Mouse (Mus musculus): Measurements from ENCODE around the gene 2900026A02Rik.
A peak's percentile ranks its signal among the peaks of the same experiment; 100 is the strongest.

Gene 2900026A02Rik

GRCm38 (mm10) chr5:113221147-113221865, at the start of gene 2900026A02Rik:
TSS of gene 2900026A02Rik (minus strand) at chr5:113221236.
- DNase-seq (ENCODE audit: low spot score): peak; percentile 85

- no peak for DNase-seq (ENCODE audit: low spot score)
These were observed 49.0 kb upstream of the 2900026A02Rik start for GRCm38 (mm10) chr5:113270043-113270442.

GRCm38 (mm10) chr5:113268246-113268645, 47.2 kb upstream of the 2900026A02Rik start:
- no peak for DNase-seq (ENCODE audit: low spot score)

- no peak for DNase-seq (ENCODE audit: low spot score)
These were observed 44.6 kb upstream of the 2900026A02Rik start for GRCm38 (mm10) chr5:113265637-113266036.

GRCm38 (mm10) chr5:113250806-113251205, 29.8 kb upstream of the 2900026A02Rik start:
- DNase-seq (ENCODE audit: low spot score): no peak

GRCm38 (mm10) chr5:113249263-113249930, 28.4 kb upstream of the 2900026A02Rik start:
- no peak for DNase-seq (ENCODE audit: low spot score)

- no peak for DNase-seq (ENCODE audit: low spot score)
These were observed 9.2 kb upstream of the 2900026A02Rik start for GRCm38 (mm10) chr5:113230196-113230595.

- DNase-seq (ENCODE audit: low spot score): peak; percentile 80
These were observed 5.6 kb upstream of the 2900026A02Rik start, which contains the start of gene Tmem211 for GRCm38 (mm10) chr5:113226632-113227102. TSS of gene Tmem211 (plus strand) at chr5:113226909.

- no peak for DNase-seq (ENCODE audit: low spot score)
These were observed 4.8 kb upstream of the 2900026A02Rik start for GRCm38 (mm10) chr5:113225686-113226435.

- DNase-seq (ENCODE audit: low spot score): no peak
These were observed 4.2 kb upstream of the 2900026A02Rik start for GRCm38 (mm10) chr5:113225271-113225670.

GRCm38 (mm10) chr5:113223888-113224287, 2.9 kb upstream of the 2900026A02Rik start:
- no peak for DNase-seq (ENCODE audit: low spot score)

GRCm38 (mm10) chr5:113220383-113221146, 471 bp downstream of the 2900026A02Rik start:
- DNase-seq (ENCODE audit: low spot score): no peak

GRCm38 (mm10) chr5:113219876-113220275, 1.2 kb downstream of the 2900026A02Rik start:
- no peak for DNase-seq (ENCODE audit: low spot score)

GRCm38 (mm10) chr5:113219450-113219849, 1.6 kb downstream of the 2900026A02Rik start:
- DNase-seq (ENCODE audit: low spot score): no peak

- DNase-seq (ENCODE audit: low spot score): no peak
These were observed 2.3 kb downstream of the 2900026A02Rik start for GRCm38 (mm10) chr5:113218617-113219235.

- DNase-seq (ENCODE audit: low spot score): no peak
These were observed 4.0 kb downstream of the 2900026A02Rik start for GRCm38 (mm10) chr5:113217076-113217475.

- DNase-seq (ENCODE audit: low spot score): no peak
These were observed 4.6 kb downstream of the 2900026A02Rik start for GRCm38 (mm10) chr5:113216328-113216960.

GRCm38 (mm10) chr5:113215610-113216011, 5.4 kb downstream of the 2900026A02Rik start:
- DNase-seq (ENCODE audit: low spot score): no peak

- no peak for DNase-seq (ENCODE audit: low spot score)
These were observed 6.6 kb downstream of the 2900026A02Rik start for GRCm38 (mm10) chr5:113214455-113214854.

- DNase-seq (ENCODE audit: low spot score): no peak
These were observed 7.0 kb downstream of the 2900026A02Rik start for GRCm38 (mm10) chr5:113214041-113214440.
